Mouse (Mus musculus) left cerebral cortex, postnatal 14 days (tissue): Measurements from ENCODE around the gene D330045A20Rik. TPM values are rescaled to one million over a fixed set of nuclear protein-coding genes. Genes with fewer than 3 reads are reported as not detected.
"Not testable (repeated sequence)": the region's sequence is repeated elsewhere in the genome, so short reads cannot be mapped to it uniquely, and the experiment has no call there.

Experiments
- DNase-seq, 2 experiments: peaks; one replicate each; pipeline ENCODE4 v3.0.0; 2021 to 2022; ENCODE audit warnings: low spot score in 2 of 2, mixed read lengths in 1 of 2
- intact Hi-C: fragments of 180-260 bp; cut with DNase I; formaldehyde crosslinking; loops from one replicate; pipeline ENCODE4 v1.15.1; 2025
- long read RNA-seq, 2 experiments: library from polyadenylated mRNA; stranded (forward); transcript quantifications; one replicate each; pipeline ENCODE4 v2.0.0; 2021
- total RNA-seq, 2 experiments: library from RNA; stranded (reverse); gene quantifications; 2 replicates each; pipeline ENCODE4 v1.2.3; 2021

Gene D330045A20Rik
- 1 to 10 TPM in 1 of 2 experiments, under 1 TPM in 1; 0.66 to 1.1 TPM for total RNA-seq
- long read RNA-seq, experiment 1: 0 reads
- long read RNA-seq, experiment 2: 0 reads

GRCm38 (mm10) chrX:139480022-139480894 is at the start of gene D330045A20Rik:
Gene D330045A20Rik (plus strand): TSS chrX:139480367.
- intact Hi-C loops: no loop called here
- peak; percentile 10 to 15 for DNase-seq

- intact Hi-C loops: no loop called here
- DNase-seq: peak; percentile 6 to 7
These were observed 47.6 kb upstream of the D330045A20Rik start for GRCm38 (mm10) chrX:139432550-139432949.

- DNase-seq: no peak
- intact Hi-C loops: no loop called here
These were observed 45.0 kb upstream of the D330045A20Rik start for GRCm38 (mm10) chrX:139435202-139435601.

- DNase-seq, intact Hi-C loops: not testable (repeated sequence)
These were observed 39.1 kb upstream of the D330045A20Rik start for GRCm38 (mm10) chrX:139441057-139441456.

GRCm38 (mm10) chrX:139456812-139457211 is 23.4 kb upstream of the D330045A20Rik start:
- DNase-seq: no peak
- intact Hi-C loops: no loop called here

GRCm38 (mm10) chrX:139482083-139482482 is 1.9 kb downstream of the D330045A20Rik start:
- intact Hi-C loops: no loop called here
- DNase-seq: no peak

GRCm38 (mm10) chrX:139484974-139485373 is 4.8 kb downstream of the D330045A20Rik start:
- DNase-seq: no peak
- intact Hi-C loops: no loop called here

- DNase-seq: no peak
- intact Hi-C loops: no loop called here
These were observed 36.0 kb downstream of the D330045A20Rik start for GRCm38 (mm10) chrX:139516156-139516555.

GRCm38 (mm10) chrX:139519251-139519650 is 39.1 kb downstream of the D330045A20Rik start:
- intact Hi-C loops: no loop called here

GRCm38 (mm10) chrX:139524303-139525091 is 44.3 kb downstream of the D330045A20Rik start:
- intact Hi-C loops: no loop called here
- DNase-seq: no peak

More at GRCm38 (mm10) chrX:139519251-139519650, 39.1 kb downstream of the D330045A20Rik start:
- no peak for DNase-seq

GRCm38 (mm10) chrX:139525724-139526123 is 45.6 kb downstream of the D330045A20Rik start:
- DNase-seq: no peak
- intact Hi-C loops: no loop called here

- intact Hi-C loops: no loop called here
- DNase-seq: no peak
These were observed 46.8 kb downstream of the D330045A20Rik start for GRCm38 (mm10) chrX:139526984-139527383.

GRCm38 (mm10) chrX:139529678-139530077 is 49.5 kb downstream of the D330045A20Rik start:
- DNase-seq: no peak
- intact Hi-C loops: no loop called here

- DNase-seq: no peak
- intact Hi-C loops: no loop called here
These were observed 52.1 kb downstream of the D330045A20Rik start for GRCm38 (mm10) chrX:139532293-139532692.

GRCm38 (mm10) chrX:139537641-139538397 is 57.7 kb downstream of the D330045A20Rik start:
- intact Hi-C loops: no loop called here
- DNase-seq: no peak

- DNase-seq: peak in 1 of 2 experiments; percentile 2
- intact Hi-C loops: no loop called here
These were observed 63.6 kb downstream of the D330045A20Rik start for GRCm38 (mm10) chrX:139543726-139544125.

- intact Hi-C loops: no loop called here
These were observed 70.3 kb downstream of the D330045A20Rik start for GRCm38 (mm10) chrX:139550456-139550855.

GRCm38 (mm10) chrX:139552090-139552489 is 71.9 kb downstream of the D330045A20Rik start:
- DNase-seq: no peak
- intact Hi-C loops: no loop called here

More at GRCm38 (mm10) chrX:139550456-139550855, 70.3 kb downstream of the D330045A20Rik start:
- no peak for DNase-seq

GRCm38 (mm10) chrX:139562255-139562924 is 82.2 kb downstream of the D330045A20Rik start:
- intact Hi-C loops: no loop called here
- DNase-seq: no peak
